Mouse (Mus musculus): ENCODE results near the gene Plxnd1.
A peak's percentile ranks its signal among the peaks of the same experiment; 100 is the strongest.

Gene Plxnd1

DNA sequence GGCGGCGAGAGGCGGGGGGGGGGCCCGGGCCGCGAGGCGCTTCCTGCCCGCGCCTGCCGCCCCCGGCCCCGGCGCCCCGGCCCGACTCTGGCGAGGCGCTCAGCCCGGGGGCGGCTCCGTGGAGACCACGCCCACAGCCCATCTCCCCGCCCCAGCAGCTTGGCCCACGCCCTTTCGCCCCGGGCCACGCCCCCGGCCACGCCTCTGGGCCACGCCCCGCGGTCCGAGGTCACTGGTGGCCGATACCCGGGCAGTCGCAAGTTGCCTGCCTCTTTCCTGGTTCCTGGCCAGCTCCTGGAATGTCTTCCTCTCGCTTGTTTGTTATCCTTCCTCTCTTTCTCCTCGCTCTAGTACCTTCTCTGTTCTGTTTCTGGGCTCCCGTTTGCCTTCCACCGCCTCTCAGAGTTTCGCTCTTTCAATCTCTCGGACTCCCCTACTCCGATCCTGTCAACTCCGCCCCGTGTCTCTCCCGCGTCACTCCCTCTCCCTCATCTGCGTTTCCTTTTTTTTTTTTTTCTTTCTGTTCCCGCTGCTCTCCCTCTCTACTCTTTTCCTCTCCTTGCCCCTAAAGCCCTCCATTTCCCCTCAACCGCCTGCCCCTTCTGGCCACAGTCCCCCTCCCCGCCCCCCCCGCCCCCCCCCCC is at the start of gene Plxnd1:
Gene Plxnd1, minus strand, starts transcription at position 129 of the 644 bp plus-strand sequence.
- peak; percentile 88 for DNase-seq (ENCODE audit: low spot score in 2 of 2)

- no peak for DNase-seq (ENCODE audit: low spot score in 2 of 2)
Measured at GRCm38 (mm10) chr6:116044039-116044438, 49.2 kb upstream of the Plxnd1 start.

GRCm38 (mm10) chr6:116038222-116038621 is 43.4 kb upstream of the Plxnd1 start:
- DNase-seq (ENCODE audit: low spot score in 2 of 2) = no peak

GRCm38 (mm10) chr6:116037281-116037831 is 42.6 kb upstream of the Plxnd1 start:
- DNase-seq (ENCODE audit: low spot score in 2 of 2) = no peak

DNA sequence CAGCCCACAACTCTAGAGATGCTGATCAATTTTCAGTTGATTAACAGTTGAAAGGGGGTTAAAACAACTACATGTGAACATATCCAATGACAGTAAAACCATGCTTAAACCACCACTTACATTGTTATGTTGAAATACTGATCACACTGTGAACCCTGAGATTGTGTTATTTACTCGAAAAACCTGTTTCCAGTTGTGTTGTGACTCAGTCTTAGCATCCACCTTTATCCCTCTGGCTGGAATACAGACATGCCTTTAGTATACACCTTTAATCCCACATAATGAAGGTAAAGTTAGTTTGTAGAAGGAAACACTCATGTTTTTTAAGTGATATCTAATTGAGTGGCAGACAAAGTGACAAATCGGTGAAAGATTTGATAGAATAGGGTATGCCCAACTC is 41.8 kb upstream of the Plxnd1 start:
- no peak for DNase-seq (ENCODE audit: low spot score in 2 of 2)

GRCm38 (mm10) chr6:116031052-116031451 is 36.2 kb upstream of the Plxnd1 start:
- DNase-seq (ENCODE audit: low spot score in 2 of 2) = no peak

GRCm38 (mm10) chr6:116024666-116025065 is 29.9 kb upstream of the Plxnd1 start:
- no peak for DNase-seq (ENCODE audit: low spot score in 2 of 2)

DNA sequence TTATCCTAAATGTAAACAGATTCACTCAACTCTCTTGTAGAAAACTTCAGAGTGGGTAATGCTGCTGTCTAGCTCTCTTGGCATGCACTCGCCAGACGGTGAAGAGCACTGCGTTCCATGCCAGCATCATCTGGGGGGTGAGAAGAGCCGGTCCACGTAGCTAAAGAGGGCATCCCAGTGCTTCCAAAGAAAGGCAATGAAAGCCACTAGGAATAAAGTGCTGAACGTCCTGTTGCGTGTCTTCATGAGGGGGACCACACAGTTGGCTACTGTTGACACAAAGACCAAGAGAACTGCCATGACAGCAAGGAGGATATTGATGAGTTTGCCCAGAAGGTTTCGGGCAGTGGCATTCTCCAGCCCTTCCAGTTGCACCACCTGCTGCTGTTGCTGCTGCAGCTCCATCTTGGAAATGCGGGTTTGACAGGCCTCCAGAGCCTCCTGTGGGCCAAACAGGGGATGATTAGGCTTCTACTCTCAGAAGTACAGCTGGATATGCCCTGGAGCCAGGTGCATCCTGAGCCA is 27.2 kb upstream of the Plxnd1 start:
- no peak for DNase-seq (ENCODE audit: low spot score in 2 of 2)

GRCm38 (mm10) chr6:116015902-116016301 is 21.1 kb upstream of the Plxnd1 start:
- no peak for DNase-seq (ENCODE audit: low spot score in 2 of 2)

- DNase-seq (ENCODE audit: low spot score in 2 of 2) = no peak
Measured at GRCm38 (mm10) chr6:116014111-116014510, 19.3 kb upstream of the Plxnd1 start.

GRCm38 (mm10) chr6:116013687-116014086 is 18.9 kb upstream of the Plxnd1 start:
- DNase-seq (ENCODE audit: low spot score in 2 of 2) = no peak

- peak; percentile 40 to 53 for DNase-seq (ENCODE audit: low spot score in 2 of 2)
Measured at GRCm38 (mm10) chr6:116010541-116010940, 15.7 kb upstream of the Plxnd1 start.

DNA sequence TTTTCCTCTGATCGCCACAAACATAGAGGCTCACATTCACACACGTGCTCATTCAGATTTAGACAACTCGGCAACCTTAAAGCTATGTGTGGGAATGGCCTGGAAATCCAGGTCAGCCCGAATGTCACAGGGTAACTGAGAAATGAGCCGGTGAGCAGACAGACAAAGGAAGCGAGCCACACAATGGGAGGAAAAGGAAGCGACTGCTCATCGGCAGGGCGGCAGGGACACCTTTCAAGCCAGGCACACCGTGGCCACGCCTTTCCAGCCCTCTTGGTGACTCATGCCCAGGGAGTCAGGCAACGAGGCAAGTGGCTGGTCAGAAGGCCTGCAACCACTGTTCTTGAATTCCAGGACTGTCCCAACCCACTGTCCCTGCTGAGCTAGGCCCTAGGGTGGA is 14.6 kb upstream of the Plxnd1 start:
- DNase-seq (ENCODE audit: low spot score in 2 of 2) = no peak

GRCm38 (mm10) chr6:116007561-116008173 is 12.9 kb upstream of the Plxnd1 start:
- peak in 1 of 2 experiments; percentile 52 for DNase-seq (ENCODE audit: low spot score in 2 of 2)

- no peak for DNase-seq (ENCODE audit: low spot score in 2 of 2)
Measured at GRCm38 (mm10) chr6:116006731-116007130, 11.9 kb upstream of the Plxnd1 start.

- DNase-seq (ENCODE audit: low spot score in 2 of 2) = no peak
Measured at GRCm38 (mm10) chr6:116005959-116006288, 11.1 kb upstream of the Plxnd1 start.

GRCm38 (mm10) chr6:116005275-116005958 is 10.6 kb upstream of the Plxnd1 start:
- DNase-seq (ENCODE audit: low spot score in 2 of 2) = no peak

- DNase-seq (ENCODE audit: low spot score in 2 of 2) = no peak
Measured at GRCm38 (mm10) chr6:116004716-116005115, 9.9 kb upstream of the Plxnd1 start.

DNA sequence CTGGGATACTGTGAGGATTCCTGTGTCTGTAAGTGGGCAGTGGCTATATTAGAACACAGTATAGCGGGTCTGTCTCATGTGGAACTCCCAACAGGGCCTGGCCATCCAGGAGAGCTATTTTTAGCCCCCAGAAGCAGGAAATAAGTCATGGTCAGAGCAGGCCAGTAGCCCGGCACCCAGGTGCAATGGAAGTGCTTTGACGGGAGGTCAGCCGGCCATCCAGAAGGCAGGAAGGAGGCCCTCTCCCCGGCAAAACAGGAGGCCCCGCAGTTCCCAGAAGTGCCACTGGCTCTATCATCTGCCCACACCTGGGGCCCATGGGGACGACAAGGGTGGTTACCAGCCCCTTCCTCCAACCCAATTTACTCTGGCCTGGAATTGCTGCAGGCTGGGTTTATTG is 9.3 kb upstream of the Plxnd1 start:
- no peak for DNase-seq (ENCODE audit: low spot score in 2 of 2)

DNA sequence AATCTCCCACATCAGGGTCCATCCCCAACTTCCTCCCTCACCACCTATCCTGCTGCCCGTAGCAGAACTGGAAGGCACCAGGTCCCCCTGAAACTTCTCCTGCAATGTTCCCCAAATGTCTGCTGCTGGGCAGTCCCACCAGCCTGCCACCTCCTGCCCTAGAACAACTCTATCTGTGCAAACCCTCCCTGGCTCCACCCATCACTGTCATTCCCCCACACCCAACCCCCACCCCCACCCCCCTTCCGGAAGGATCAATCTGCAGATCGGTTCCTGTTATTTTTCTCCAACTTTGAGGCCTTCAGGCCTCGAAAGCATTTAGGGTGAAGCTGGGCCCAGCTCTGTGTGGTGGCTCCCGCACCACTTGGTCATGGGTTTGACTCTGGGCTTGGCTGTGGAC is 8.7 kb upstream of the Plxnd1 start:
- no peak for DNase-seq (ENCODE audit: low spot score in 2 of 2)

DNA sequence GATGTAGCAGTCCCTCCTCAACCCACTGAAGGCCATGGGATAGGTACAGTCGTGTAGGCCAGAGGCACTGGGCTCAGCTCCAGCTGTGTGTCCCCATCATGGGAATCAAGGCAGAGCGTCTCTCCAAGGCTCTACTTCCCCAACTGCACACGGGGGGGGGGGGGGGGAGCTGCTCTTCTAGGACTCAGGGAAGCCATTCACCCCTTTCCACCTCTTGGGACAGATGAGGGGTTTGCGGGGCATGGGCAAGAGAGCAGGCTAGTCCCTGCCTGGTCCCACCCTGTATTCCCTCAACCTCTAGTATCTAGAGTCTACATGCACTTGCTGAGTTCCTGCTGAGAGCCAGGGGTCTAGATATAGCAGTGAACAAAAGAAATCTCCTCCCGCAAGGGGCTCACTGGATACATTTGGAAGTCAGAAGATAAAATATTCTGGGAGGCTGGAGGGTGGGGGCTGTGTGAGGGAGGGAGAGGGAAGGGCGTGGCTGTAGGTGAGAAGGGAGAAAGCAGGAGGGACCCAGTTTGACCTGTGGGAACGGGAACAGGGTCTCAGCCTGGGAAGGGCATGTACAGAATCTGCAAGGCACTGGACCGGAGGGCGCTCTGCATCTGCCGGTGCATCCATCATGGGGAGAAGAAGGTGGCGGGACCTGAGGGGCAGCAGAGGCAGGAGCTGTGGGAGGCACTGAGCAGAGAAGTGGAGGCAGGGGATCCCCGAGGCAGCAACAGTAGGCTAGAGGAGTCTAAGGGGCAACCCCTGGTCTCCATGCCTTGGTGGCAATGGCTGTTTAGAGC is 7.7 kb upstream of the Plxnd1 start:
- no peak for DNase-seq (ENCODE audit: low spot score in 2 of 2)

- no peak for DNase-seq (ENCODE audit: low spot score in 2 of 2)
Measured at GRCm38 (mm10) chr6:116000851-116001250, 6.0 kb upstream of the Plxnd1 start.

Measured in spleen, postnatal 36 days (tissue).